Mouse (Mus musculus) myocyte (in vitro differentiated cells): ENCODE data around the gene Xirp1.

ENCODE experiments used
- E2F4 ChIP-seq: IDR thresholded peaks from one replicate; pipeline ENCODE4 v1.6.1; 2011; ENCODE audit warnings: mild to moderate bottlenecking, control low read depth, moderate library complexity; ENCODE audit not compliant: insufficient read depth
- MAX ChIP-seq: IDR thresholded peaks from one replicate; pipeline ENCODE4 v1.6.1; 2011; ENCODE audit warnings: low read depth, mild to moderate bottlenecking, control low read depth
- POLR2A ChIP-seq: IDR thresholded peaks from one replicate; pipeline ENCODE4 v1.6.1; 2011; ENCODE audit warnings: low read depth, mild to moderate bottlenecking, control low read depth, moderate library complexity; ENCODE audit not compliant: insufficient read length
- REST ChIP-seq: IDR thresholded peaks from one replicate; pipeline ENCODE4 v1.6.1; 2011; ENCODE audit warnings: mild to moderate bottlenecking, control low read depth, moderate library complexity; ENCODE audit not compliant: insufficient read depth, insufficient read length
- TCF12 ChIP-seq: IDR thresholded peaks from one replicate; pipeline ENCODE4 v1.6.1; 2011; ENCODE audit warnings: mild to moderate bottlenecking, control low read depth; ENCODE audit not compliant: poor library complexity, insufficient read depth, severe bottlenecking

- TF ChIP-seq TCF12 (no peak), E2F4 (no peak), POLR2A (no peak), REST (no peak), MAX (no peak)
These were observed 21.3 kb downstream of the Xirp1 start for GRCm38 (mm10) chr9:120001945-120002725.
